Mouse (Mus musculus) heart, adult 2 months (tissue): ENCODE measurements around the gene Nrtn.
A peak's percentile ranks its signal among the peaks of the same experiment; 100 is the strongest.

Source experiments
- CTCF ChIP-seq: fragments of 200-600 bp; IDR thresholded peaks from 2 replicates; pipeline ENCODE4 v1.8.1; 2022; ENCODE audit warnings: antibody characterized with exemption, mild to moderate bottlenecking, moderate library complexity
- EP300 ChIP-seq: fragments of 200-500 bp; IDR thresholded peaks from 2 replicates; pipeline ENCODE4 v1.6.1; 2011; ENCODE audit warnings: low read depth, low read length, control low read depth; ENCODE audit not compliant: insufficient read depth
- POLR2A ChIP-seq: fragments of 200-500 bp; IDR thresholded peaks from 2 replicates; pipeline ENCODE4 v1.6.1; 2011; ENCODE audit warnings: mild to moderate bottlenecking, low read depth, low read length, control low read depth; ENCODE audit not compliant: insufficient read depth

DNA sequence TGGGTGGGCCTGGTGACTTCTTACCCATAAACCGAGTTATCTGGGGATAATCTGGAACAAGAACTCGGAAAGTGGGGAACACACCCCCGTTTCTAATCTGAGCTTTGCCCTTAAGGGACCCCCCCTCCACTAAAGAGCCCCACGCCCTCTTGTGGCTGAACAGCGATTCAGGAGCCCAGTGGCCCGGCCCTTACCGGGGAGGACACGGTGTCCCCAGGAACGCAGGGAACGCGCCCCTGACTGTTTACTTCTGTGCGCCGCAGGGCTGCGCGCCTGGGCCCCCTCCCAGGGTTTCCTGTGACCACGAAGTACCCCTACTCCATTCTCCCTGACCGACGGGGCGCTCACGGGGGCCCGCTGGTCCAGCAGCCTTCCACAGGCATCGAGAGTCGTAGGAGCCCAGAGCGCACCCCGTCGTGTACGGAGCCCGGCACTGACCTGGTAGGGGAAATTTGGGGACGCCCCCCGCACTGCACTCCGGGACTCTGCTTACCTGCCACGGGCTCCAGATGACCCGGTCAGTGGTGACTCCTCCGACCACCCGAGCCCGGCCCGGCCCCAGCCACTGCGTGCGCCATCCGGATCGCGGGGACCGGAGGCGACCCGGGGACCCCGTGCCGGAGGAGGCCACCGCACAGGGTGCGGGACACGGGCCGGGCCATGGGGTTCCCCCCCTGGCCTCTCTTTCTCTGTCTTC lies 479 bp downstream of the Nrtn start:
- peak; percentile 70 for TF ChIP-seq CTCF
- no peak for TF ChIP-seq POLR2A
- no peak for TF ChIP-seq EP300
